26 mouse cellular contexts compared by ENCODE assay signal in the genomic region with DNA sequence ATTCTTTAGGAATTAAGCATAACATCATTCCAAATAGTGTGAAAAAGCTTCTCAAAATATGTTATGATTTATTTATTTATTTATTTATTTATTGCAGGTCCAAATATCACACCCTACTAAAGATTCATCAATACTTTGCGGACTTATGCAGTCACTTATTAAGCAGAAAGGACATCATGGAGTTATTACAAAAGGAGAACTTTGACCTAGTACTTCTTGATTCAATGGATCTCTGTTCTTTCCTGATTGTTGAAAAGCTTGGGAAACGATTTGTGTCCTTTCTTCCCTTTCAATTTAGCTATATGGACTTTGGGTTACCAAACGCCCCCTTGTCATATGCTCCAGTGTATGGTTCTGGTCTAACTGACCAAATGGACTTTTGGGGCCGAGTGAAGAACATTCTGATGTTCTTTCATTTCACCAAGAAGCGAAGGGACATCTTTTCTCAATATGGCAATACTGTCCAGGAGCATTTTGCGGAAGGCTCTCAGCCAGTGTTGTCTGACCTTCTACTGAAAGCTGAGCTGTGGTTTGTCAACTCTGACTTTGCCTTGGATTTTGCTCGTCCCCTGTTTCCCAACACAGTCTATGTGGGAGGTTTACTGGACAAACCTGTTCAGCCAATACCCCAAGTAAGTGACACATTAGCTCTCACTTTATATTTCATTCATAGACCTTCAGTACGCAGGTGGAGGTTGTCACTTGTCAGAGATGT. TPM values are rescaled to one million over a fixed set of nuclear protein-coding genes. Genes with fewer than 3 reads are reported as not detected.
A peak's percentile ranks its signal among the peaks of the same experiment; 100 is the strongest.
DNase-seq lines count a peak whose midpoint lies in the region; ATAC-seq and TF ChIP-seq lines count a peak whose summit lies in the region.
"Had no signal": no experiment of that assay in that cellular context is flagged by ENCODE, and none has a peak within 500 bp of the region (broad histone marks: within the 10 kb centered on the region; RNA-seq: fewer than 3 reads in every experiment).

No protein-coding gene starts in this region.

- H3K27ac ChIP-seq in hindbrain, embryonic 16.5 days (ENCODE audit: low read depth, low read length) = no peak overlapping the region
- no peak overlapping the region for H3K27ac ChIP-seq in hindbrain, embryonic 12.5 days
- no peak overlapping the region for H3K27ac ChIP-seq in liver, postnatal 0 days (ENCODE audit: low read depth)
- no peak overlapping the region for H3K27ac ChIP-seq in liver, embryonic 11.5 days (ENCODE audit: low read depth, low read length)
- H3K27ac ChIP-seq: embryonic facial prominence, embryonic 13.5 days; embryonic facial prominence, embryonic 15.5 days; forebrain, embryonic 13.5 days; forebrain, embryonic 15.5 days had no signal

- no peaks in the 10 kb centered on the region for H3K4me1 ChIP-seq in hindbrain, embryonic 16.5 days (ENCODE audit: control insufficient read depth, insufficient read depth, low read depth, low read length)
- H3K4me1 ChIP-seq in hindbrain, embryonic 12.5 days = no peaks in the 10 kb centered on the region
- no peaks in the 10 kb centered on the region for H3K4me1 ChIP-seq in liver, postnatal 0 days (ENCODE audit: insufficient read depth)
- H3K4me1 ChIP-seq in liver, embryonic 11.5 days (replicated peaks; ENCODE audit: control insufficient read depth, insufficient read depth, low read length) = no peaks in the 10 kb centered on the region
- H3K4me1 ChIP-seq: embryonic facial prominence, embryonic 13.5 days; embryonic facial prominence, embryonic 15.5 days; forebrain, embryonic 13.5 days; forebrain, embryonic 15.5 days had no signal

- no peak for DNase-seq in liver, postnatal 0 days
- DNase-seq in liver, embryonic 11.5 days (ENCODE audit: low spot score) = no peak
- DNase-seq in fat pad, adult 2 months (ENCODE audit: extremely low read depth, low read depth, low spot score) = peak; percentile 51
- DNase-seq in gonadal fat pad, adult 2 months (ENCODE audit: low read depth) = peak; percentile 68
- no peak for DNase-seq in kidney, postnatal 10 days
- DNase-seq: adrenal gland, adult 2 months; adrenal gland, postnatal 10 days; adrenal gland, postnatal 25 days; cerebellum, adult 11 months; cerebellum, adult 18-20 months; cerebellum, adult 8-10 months; cerebellum, adult 9-11 months; cerebellum, postnatal 14 days; cerebellum, postnatal 36 days; embryo, embryonic 11 days had no signal

- no peak for TF ChIP-seq CTCF in liver, postnatal 0 days (IDR thresholded peaks at IDR 0.05; ENCODE audit: low read depth)

- no peaks in the 10 kb centered on the region for H3K27me3 ChIP-seq in hindbrain, embryonic 16.5 days (replicated peaks; ENCODE audit: control insufficient read depth, insufficient read depth, low read length)
- no peaks in the 10 kb centered on the region for H3K27me3 ChIP-seq in hindbrain, embryonic 12.5 days
- no peaks in the 10 kb centered on the region for H3K27me3 ChIP-seq in liver, postnatal 0 days (ENCODE audit: insufficient read depth, low read length)
- no peaks in the 10 kb centered on the region for H3K27me3 ChIP-seq in liver, embryonic 11.5 days (replicated peaks; ENCODE audit: control insufficient read depth, insufficient read depth, low read length)
- H3K27me3 ChIP-seq: embryonic facial prominence, embryonic 13.5 days; embryonic facial prominence, embryonic 15.5 days; forebrain, embryonic 13.5 days; forebrain, embryonic 15.5 days had no signal

- ATAC-seq in hindbrain, embryonic 16.5 days = 0 out of 2 replicates have a peak, but pooled peaks have one; percentile 6
- ATAC-seq in hindbrain, embryonic 12.5 days (ENCODE audit: low FRiP score) = no peak
- ATAC-seq in liver, postnatal 0 days = peak; percentile 73
- no peak for ATAC-seq in liver, embryonic 11.5 days (replicated peaks; ENCODE audit: low FRiP score)
- ATAC-seq: forebrain, embryonic 13.5 days; forebrain, embryonic 15.5 days had no signal

- TF ChIP-seq EP300 in liver, postnatal 0 days (IDR thresholded peaks at IDR 0.05; ENCODE audit: low read depth) = no peak

- H3K36me3 ChIP-seq in hindbrain, embryonic 16.5 days (ENCODE audit: control insufficient read depth, insufficient read depth, low read length) = no peaks in the 10 kb centered on the region
- no peaks in the 10 kb centered on the region for H3K36me3 ChIP-seq in hindbrain, embryonic 12.5 days
- H3K36me3 ChIP-seq in liver, postnatal 0 days (replicated peaks; ENCODE audit: insufficient read depth, low read length) = no peaks in the 10 kb centered on the region
- H3K36me3 ChIP-seq in liver, embryonic 11.5 days (ENCODE audit: control insufficient read depth, insufficient read depth, low read length) = no peaks in the 10 kb centered on the region
- H3K36me3 ChIP-seq: embryonic facial prominence, embryonic 13.5 days; embryonic facial prominence, embryonic 15.5 days; forebrain, embryonic 15.5 days had no signal

- no peak overlapping the region for H3K4me2 ChIP-seq in hindbrain, embryonic 16.5 days (ENCODE audit: low read length)
- no peak overlapping the region for H3K4me2 ChIP-seq in hindbrain, embryonic 12.5 days (replicated peaks)
- H3K4me2 ChIP-seq in liver, postnatal 0 days (ENCODE audit: low read depth, low read length) = no peak overlapping the region
- H3K4me2 ChIP-seq in liver, embryonic 11.5 days = no peak overlapping the region
- H3K4me2 ChIP-seq: embryonic facial prominence, embryonic 13.5 days; embryonic facial prominence, embryonic 15.5 days; forebrain, embryonic 13.5 days; forebrain, embryonic 15.5 days had no signal

- 84% methylated on average over 8 of the region's 8 CpGs for WGBS in hindbrain, embryonic 16.5 days
- WGBS in hindbrain, embryonic 12.5 days = 87% methylated on average over 8 of the region's 8 CpGs
- 63% methylated on average over 8 of the region's 8 CpGs for WGBS in liver, postnatal 0 days (ENCODE audit: insufficient replicate concordance)
- 75% methylated on average over 8 of the region's 8 CpGs for WGBS in liver, embryonic 11.5 days

- no peaks in the 10 kb centered on the region; the same call in 1 of the 2 replicates for H3K9me3 ChIP-seq in hindbrain, embryonic 16.5 days (ENCODE audit: control insufficient read depth, low read length)
- H3K9me3 ChIP-seq in hindbrain, embryonic 12.5 days (replicated peaks) = no peaks in the 10 kb centered on the region
- H3K9me3 ChIP-seq in liver, postnatal 0 days (ENCODE audit: low read length) = no peaks in the 10 kb centered on the region
- no peaks in the 10 kb centered on the region for H3K9me3 ChIP-seq in liver, embryonic 11.5 days (ENCODE audit: control insufficient read depth, low read length)
- H3K9me3 ChIP-seq: embryonic facial prominence, embryonic 15.5 days; forebrain, embryonic 13.5 days; forebrain, embryonic 15.5 days had no signal

- H3K4me3 ChIP-seq in hindbrain, embryonic 16.5 days (ENCODE audit: low read length) = no peak overlapping the region
- H3K4me3 ChIP-seq in hindbrain, embryonic 12.5 days = no peak overlapping the region
- no peak overlapping the region for H3K4me3 ChIP-seq in liver, postnatal 0 days (ENCODE audit: low read depth, low read length)
- no peak overlapping the region for H3K4me3 ChIP-seq in liver, embryonic 11.5 days (ENCODE audit: low read depth, low read length)
- H3K4me3 ChIP-seq: embryonic facial prominence, embryonic 13.5 days; embryonic facial prominence, embryonic 15.5 days; erythroblast, embryonic 14.5 days; forebrain, embryonic 13.5 days; forebrain, embryonic 15.5 days had no signal

- no peak overlapping the region for H3K9ac ChIP-seq in hindbrain, embryonic 16.5 days (ENCODE audit: low read depth, low read length)
- H3K9ac ChIP-seq in hindbrain, embryonic 12.5 days = no peak overlapping the region
- H3K9ac ChIP-seq in liver, postnatal 0 days (replicated peaks) = no peak overlapping the region
- no peak overlapping the region for H3K9ac ChIP-seq in liver, embryonic 11.5 days (ENCODE audit: low read depth, low read length)
- H3K9ac ChIP-seq: embryonic facial prominence, embryonic 13.5 days; embryonic facial prominence, embryonic 15.5 days; forebrain, embryonic 13.5 days; forebrain, embryonic 15.5 days had no signal

RNA-seq across cellular contexts. Expression of a gene that starts 29.2 kb away (rescaled TPM):
- polyA plus RNA-seq in hindbrain, embryonic 16.5 days (2015; fragmentation: Nextera tagmentation; extraction: Ambion mirVana) = not detected in 2 replicates
- not detected in 2 replicates for polyA plus RNA-seq in hindbrain, embryonic 12.5 days (2016; fragmentation: Nextera tagmentation; extraction: Ambion mirVana)
- polyA plus RNA-seq in liver, postnatal 0 days (2015; fragmentation: Nextera tagmentation; extraction: Ambion mirVana) = 8.3 and 9.8 TPM in 2 replicates
- polyA plus RNA-seq in liver, embryonic 11.5 days (2014; fragmentation: Nextera tagmentation; extraction: Ambion mirVana) = not detected in 2 replicates
- 0.32 and 0.37 TPM in 2 replicates for polyA plus RNA-seq in gonadal fat pad, adult 2 months (2012; rRNA removed)
- polyA plus RNA-seq: brain, embryonic 14.5 days; C2C12; embryonic facial prominence, embryonic 11.5 days; embryonic facial prominence, embryonic 13.5 days; embryonic facial prominence, embryonic 15.5 days; erythroblast, embryonic 14.5 days; forebrain, embryonic 11.5 days; forebrain, embryonic 13.5 days; forebrain, embryonic 15.5 days had no signal

RNA-seq across cellular contexts. Expression of a gene that starts 29.4 kb away (rescaled TPM):
- not detected in 2 replicates for polyA plus RNA-seq in hindbrain, embryonic 16.5 days (2015; fragmentation: Nextera tagmentation; extraction: Ambion mirVana)
- polyA plus RNA-seq in hindbrain, embryonic 12.5 days (2016; fragmentation: Nextera tagmentation; extraction: Ambion mirVana) = not detected in 2 replicates
- polyA plus RNA-seq in liver, postnatal 0 days (2015; fragmentation: Nextera tagmentation; extraction: Ambion mirVana) = 0.92 and 0.94 TPM in 2 replicates
- polyA plus RNA-seq in liver, embryonic 11.5 days (2014; fragmentation: Nextera tagmentation; extraction: Ambion mirVana) = 0.21 TPM in 1 of 2 replicates, not detected in the other
- polyA plus RNA-seq in gonadal fat pad, adult 2 months (2012; rRNA removed) = 0.16 and 0.48 TPM in 2 replicates
- polyA plus RNA-seq: adrenal gland, adult 2 months; brain, embryonic 14.5 days; C2C12; embryonic facial prominence, embryonic 11.5 days; embryonic facial prominence, embryonic 13.5 days; erythroblast, embryonic 14.5 days; forebrain, embryonic 11.5 days; forebrain, embryonic 13.5 days; forebrain, embryonic 15.5 days had no signal

Comparison
In these comparisons a context has a peak if more than half of its experiments do, and no peak if none do; other contexts are left out.
1. ATAC-seq: peak in hindbrain, embryonic 16.5 days (single experiment) and liver, postnatal 0 days (single experiment); none in hindbrain, embryonic 12.5 days (single experiment) and liver, embryonic 11.5 days (single experiment).
2. DNase-seq: peak in fat pad, adult 2 months (single experiment) and gonadal fat pad, adult 2 months (single experiment); none in liver, postnatal 0 days (single experiment), liver, embryonic 11.5 days (single experiment) and kidney, postnatal 10 days (single experiment).